Mouse (Mus musculus): Measurements from ENCODE around the gene Gm17349. TPM values are rescaled to one million over a fixed set of nuclear protein-coding genes. Genes with fewer than 3 reads are reported as not detected.

Gm17349 gene
- polyA plus RNA-seq, 1 experiment from 2014 or later = not detected

DNA sequence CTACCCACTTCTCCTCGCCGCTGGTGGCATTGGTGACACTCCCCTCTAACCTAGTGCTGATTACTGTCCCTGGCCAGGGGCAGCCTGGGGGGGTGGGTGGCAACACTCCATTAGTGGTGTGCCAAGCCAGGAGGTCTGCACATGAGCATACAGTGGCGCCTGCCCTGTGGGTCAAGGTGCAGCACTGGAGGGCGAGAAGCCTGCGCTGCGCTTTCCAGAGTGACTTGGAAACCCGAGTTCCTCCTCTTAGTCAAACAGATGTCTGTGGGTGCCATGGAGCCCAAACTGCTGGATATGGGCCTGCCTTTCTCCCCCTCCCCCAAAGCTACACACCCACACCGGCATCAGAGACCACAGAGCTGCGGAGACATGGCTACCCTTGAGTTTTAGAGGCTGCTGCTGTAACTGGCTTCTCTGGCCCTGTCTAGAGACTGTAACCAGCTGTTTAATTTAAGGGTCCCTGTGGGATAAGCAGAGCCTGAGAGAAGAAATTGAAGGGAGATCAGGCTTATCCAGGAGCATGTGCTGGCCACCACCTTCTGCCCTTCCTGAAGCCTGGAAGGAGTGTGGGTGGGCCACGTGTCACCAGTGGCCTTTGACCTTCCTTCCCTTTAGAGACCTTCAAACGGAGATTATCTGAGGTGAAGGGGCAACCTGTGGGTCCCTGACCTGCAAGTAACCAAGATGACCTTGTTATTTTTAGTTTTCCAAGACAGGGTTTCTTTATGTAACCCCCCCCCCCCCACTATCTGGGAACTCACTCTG lies 10.9 kb upstream of the Gm17349 start:
- H3K4me1 ChIP-seq (ENCODE audit: control insufficient read depth, insufficient read depth, low read length) = peaks cover 11% of the 10 kb centered on the region; the same call in 1 of the 2 replicates
- no peak for ATAC-seq (replicated peaks; ENCODE audit: insufficient number of reproducible peaks, low FRiP score, low TSS enrichment)
- peaks cover 15% of the 10 kb centered on the region for H3K36me3 ChIP-seq (ENCODE audit: control insufficient read depth, insufficient read depth, low read length)
- 67% methylated on average over 11 of the region's 11 CpGs for WGBS (ENCODE audit: insufficient replicate concordance)
- H3K4me3 ChIP-seq (ENCODE audit: low read depth, low read length) = no peak overlapping the region
- no peak overlapping the region for H3K9ac ChIP-seq (ENCODE audit: low read depth, low read length)
- H3K27ac ChIP-seq (ENCODE audit: low read depth, low read length) = no peak overlapping the region
- H3K27me3 ChIP-seq (ENCODE audit: control insufficient read depth, insufficient read depth, low read length) = no peaks in the 10 kb centered on the region
- no peak overlapping the region for H3K4me2 ChIP-seq
- no peaks in the 10 kb centered on the region for H3K9me3 ChIP-seq (replicated peaks; ENCODE audit: control insufficient read depth, low read length)

GRCm38 (mm10) chr15:99715361-99715865 lies 10.1 kb upstream of the Gm17349 start:
- Histone ChIP-seq H3K36me3 (ENCODE audit: control insufficient read depth, insufficient read depth, low read length) (peaks cover 21% of the 10 kb centered on the region), H3K4me1 (ENCODE audit: control insufficient read depth, insufficient read depth, low read length) (peaks cover 11% of the 10 kb centered on the region; the same call in 1 of the 2 replicates), H3K4me2 (no peak overlapping the region), H3K27me3 (ENCODE audit: control insufficient read depth, insufficient read depth, low read length) (no peaks in the 10 kb centered on the region), H3K9ac (ENCODE audit: low read depth, low read length) (no peak overlapping the region), H3K27ac (ENCODE audit: low read depth, low read length) (no peak overlapping the region), H3K9me3 (replicated peaks; ENCODE audit: control insufficient read depth, low read length) (no peaks in the 10 kb centered on the region), H3K4me3 (ENCODE audit: low read depth, low read length) (no peak overlapping the region)
- no peak for ATAC-seq (replicated peaks; ENCODE audit: insufficient number of reproducible peaks, low FRiP score, low TSS enrichment)
- WGBS (ENCODE audit: insufficient replicate concordance) = 74% methylated on average over 13 of the region's 13 CpGs

DNA sequence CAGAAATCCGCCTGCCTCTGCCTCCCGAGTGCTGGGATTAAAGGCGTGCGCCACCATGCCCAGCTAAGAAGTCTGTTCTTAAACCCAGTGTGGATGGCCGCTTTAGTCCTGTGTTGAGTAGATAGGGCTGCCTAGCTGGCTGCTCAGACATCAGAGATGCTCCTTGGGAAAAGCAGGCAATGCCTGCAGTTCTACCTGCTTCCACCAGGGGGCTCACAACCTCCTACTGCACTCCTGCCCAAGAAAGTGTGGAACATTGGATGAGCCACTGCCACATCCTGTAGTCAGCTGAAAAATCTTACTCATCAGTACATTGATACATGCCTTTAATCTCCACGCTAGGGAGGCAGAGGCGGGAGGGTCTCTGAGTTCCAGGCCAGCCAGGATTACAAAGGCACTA lies 9.6 kb upstream of the Gm17349 start:
- no peak overlapping the region for H3K4me2 ChIP-seq
- WGBS (ENCODE audit: insufficient replicate concordance) = 43% methylated on average over 7 of the region's 7 CpGs
- no peak overlapping the region for H3K4me3 ChIP-seq (ENCODE audit: low read depth, low read length)
- H3K36me3 ChIP-seq (ENCODE audit: control insufficient read depth, insufficient read depth, low read length) = peaks cover 25% of the 10 kb centered on the region
- no peak overlapping the region for H3K9ac ChIP-seq (ENCODE audit: low read depth, low read length)
- H3K27ac ChIP-seq (ENCODE audit: low read depth, low read length) = peak overlapping the region; percentile 76
- H3K4me1 ChIP-seq (ENCODE audit: control insufficient read depth, insufficient read depth, low read length) = peaks cover 11% of the 10 kb centered on the region; the same call in 1 of the 2 replicates
- H3K9me3 ChIP-seq (replicated peaks; ENCODE audit: control insufficient read depth, low read length) = no peaks in the 10 kb centered on the region
- no peak for ATAC-seq (replicated peaks; ENCODE audit: insufficient number of reproducible peaks, low FRiP score, low TSS enrichment)
- H3K27me3 ChIP-seq (ENCODE audit: control insufficient read depth, insufficient read depth, low read length) = no peaks in the 10 kb centered on the region

DNA sequence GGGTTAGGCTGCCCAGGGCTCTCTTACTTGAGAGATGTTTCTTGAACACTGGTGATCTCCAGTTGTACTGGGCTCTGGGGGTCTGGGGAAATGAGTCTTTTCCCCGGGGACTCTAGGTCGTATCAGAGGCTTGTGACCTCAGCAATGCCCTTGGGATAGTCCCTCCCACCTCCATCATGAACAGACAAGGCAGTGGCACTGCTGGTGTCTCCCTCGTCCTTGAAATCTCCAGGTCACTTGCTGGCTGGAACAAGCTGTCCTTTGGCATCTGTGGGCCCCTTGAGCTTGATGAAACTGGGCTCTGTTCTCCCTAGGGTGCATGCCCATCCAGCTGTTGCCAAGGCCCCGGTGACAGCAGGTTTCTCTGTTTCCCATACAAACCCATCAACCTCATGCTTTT lies 8.9 kb upstream of the Gm17349 start:
- no peak overlapping the region for H3K4me3 ChIP-seq (ENCODE audit: low read depth, low read length)
- 0 out of 2 replicates have a peak, but pooled peaks have one; percentile 15 for ATAC-seq (replicated peaks; ENCODE audit: insufficient number of reproducible peaks, low FRiP score, low TSS enrichment)
- H3K27ac ChIP-seq (ENCODE audit: low read depth, low read length) = peak overlapping the region; percentile 76
- peaks cover 29% of the 10 kb centered on the region for H3K36me3 ChIP-seq (ENCODE audit: control insufficient read depth, insufficient read depth, low read length)
- H3K9me3 ChIP-seq (replicated peaks; ENCODE audit: control insufficient read depth, low read length) = no peaks in the 10 kb centered on the region
- peak overlapping the region; percentile 23 for H3K9ac ChIP-seq (ENCODE audit: low read depth, low read length)
- no peaks in the 10 kb centered on the region for H3K27me3 ChIP-seq (ENCODE audit: control insufficient read depth, insufficient read depth, low read length)
- H3K4me2 ChIP-seq = no peak overlapping the region
- whole genome bisulfite sequencing (ENCODE audit: insufficient replicate concordance) = 50% methylated on average over 4 of the region's 4 CpGs
- H3K4me1 ChIP-seq (ENCODE audit: control insufficient read depth, insufficient read depth, low read length) = peaks cover 11% of the 10 kb centered on the region; the same call in 1 of the 2 replicates

DNA sequence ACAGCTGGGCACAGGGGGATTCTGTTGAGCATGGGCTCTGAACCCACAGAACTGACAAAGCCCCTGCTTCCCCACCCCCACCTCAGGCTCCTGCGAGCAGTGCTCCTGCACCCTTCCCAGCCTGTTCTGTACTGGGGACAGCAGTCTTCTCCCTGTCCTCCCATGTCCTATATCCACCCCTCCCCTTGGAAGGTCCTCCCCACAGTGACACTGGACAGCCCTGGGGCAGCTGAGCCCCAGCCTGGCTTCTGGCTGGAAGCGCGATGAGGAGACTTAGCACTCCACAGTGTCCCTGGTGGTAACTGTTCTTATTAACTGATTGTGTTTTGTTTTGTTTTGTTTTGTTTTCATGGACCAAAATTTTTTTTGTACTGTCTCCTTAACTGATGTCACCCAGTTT lies 8.3 kb upstream of the Gm17349 start:
- no peak for ATAC-seq (replicated peaks; ENCODE audit: insufficient number of reproducible peaks, low FRiP score, low TSS enrichment)
- 72% methylated on average over 3 of the region's 3 CpGs for WGBS (ENCODE audit: insufficient replicate concordance)
- H3K36me3 ChIP-seq (ENCODE audit: control insufficient read depth, insufficient read depth, low read length) = peaks cover 33% of the 10 kb centered on the region
- no peaks in the 10 kb centered on the region for H3K27me3 ChIP-seq (ENCODE audit: control insufficient read depth, insufficient read depth, low read length)
- H3K27ac ChIP-seq (ENCODE audit: low read depth, low read length) = peak overlapping the region; percentile 76
- no peak overlapping the region for H3K4me2 ChIP-seq
- H3K9me3 ChIP-seq (replicated peaks; ENCODE audit: control insufficient read depth, low read length) = no peaks in the 10 kb centered on the region
- no peak overlapping the region for H3K9ac ChIP-seq (ENCODE audit: low read depth, low read length)
- no peak overlapping the region for H3K4me3 ChIP-seq (ENCODE audit: low read depth, low read length)
- H3K4me1 ChIP-seq (ENCODE audit: control insufficient read depth, insufficient read depth, low read length) = peaks cover 11% of the 10 kb centered on the region; the same call in 1 of the 2 replicates

DNA sequence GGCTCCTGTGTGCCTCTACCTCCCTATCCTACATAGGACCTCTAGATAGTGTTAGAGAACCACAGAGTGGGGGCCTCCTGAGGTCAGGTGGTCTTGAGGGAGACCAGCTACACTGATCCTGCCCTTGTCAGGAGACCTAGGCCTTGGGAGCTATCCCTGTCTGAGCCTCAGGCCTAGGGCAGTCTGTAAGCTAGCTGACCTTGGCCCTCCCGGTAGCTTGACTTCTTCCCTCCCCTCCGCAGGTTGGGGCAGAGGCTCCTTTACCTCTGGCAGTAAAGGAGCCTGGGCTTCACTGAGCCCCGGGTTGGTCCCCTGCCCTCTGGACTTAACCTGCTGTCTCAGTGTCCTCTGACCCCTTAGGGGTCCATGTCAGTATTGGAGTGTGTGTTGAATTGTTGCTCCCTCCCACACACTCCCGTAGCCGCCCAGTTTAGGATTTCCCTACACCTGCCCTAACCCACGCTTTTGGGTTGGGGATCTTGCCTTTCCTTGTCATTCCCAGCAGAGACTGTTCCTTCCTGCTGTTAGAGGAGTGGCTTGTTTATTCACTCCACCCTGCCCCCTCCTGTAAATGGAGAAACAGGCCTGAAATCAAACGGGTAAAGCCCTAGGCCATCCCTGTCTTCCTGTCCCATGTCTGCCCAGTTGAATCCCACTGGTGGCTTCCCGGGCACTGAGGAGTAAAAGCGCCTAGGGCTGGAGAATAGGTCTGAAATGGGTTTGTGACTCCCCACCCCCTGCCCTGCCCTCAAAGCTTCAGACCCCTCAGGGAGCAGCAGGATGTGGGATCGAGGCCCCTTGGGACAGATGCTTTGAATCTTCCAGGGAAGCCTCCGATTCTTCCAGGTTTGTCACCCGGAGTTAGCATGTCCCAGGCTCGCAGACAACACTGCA lies 7.6 kb upstream of the Gm17349 start:
- Histone ChIP-seq H3K27ac (ENCODE audit: low read depth, low read length) (peak overlapping the region; percentile 76; the same call in 1 of the 2 replicates), H3K27me3 (ENCODE audit: control insufficient read depth, insufficient read depth, low read length) (no peaks in the 10 kb centered on the region), H3K4me1 (ENCODE audit: control insufficient read depth, insufficient read depth, low read length) (peaks cover 11% of the 10 kb centered on the region; the same call in 1 of the 2 replicates), H3K9me3 (replicated peaks; ENCODE audit: control insufficient read depth, low read length) (no peaks in the 10 kb centered on the region), H3K4me3 (ENCODE audit: low read depth, low read length) (no peak overlapping the region), H3K36me3 (ENCODE audit: control insufficient read depth, insufficient read depth, low read length) (peaks cover 35% of the 10 kb centered on the region), H3K9ac (ENCODE audit: low read depth, low read length) (no peak overlapping the region), H3K4me2 (no peak overlapping the region)
- 68% methylated on average over 13 of the region's 13 CpGs for WGBS (ENCODE audit: insufficient replicate concordance)
- no peak; the same call in 1 of the 2 replicates for ATAC-seq (replicated peaks; ENCODE audit: insufficient number of reproducible peaks, low FRiP score, low TSS enrichment)

- H3K27me3 ChIP-seq (ENCODE audit: control insufficient read depth, insufficient read depth, low read length) = no peaks in the 10 kb centered on the region
- no peak overlapping the region for H3K9ac ChIP-seq (ENCODE audit: low read depth, low read length)
- H3K4me2 ChIP-seq = no peak overlapping the region
- no peak overlapping the region for H3K4me3 ChIP-seq (ENCODE audit: low read depth, low read length)
- WGBS (ENCODE audit: insufficient replicate concordance) = 72% methylated on average over 3 of the region's 3 CpGs
- H3K9me3 ChIP-seq (replicated peaks; ENCODE audit: control insufficient read depth, low read length) = no peaks in the 10 kb centered on the region
- peaks cover 45% of the 10 kb centered on the region for H3K36me3 ChIP-seq (ENCODE audit: control insufficient read depth, insufficient read depth, low read length)
- no peak overlapping the region for H3K27ac ChIP-seq (ENCODE audit: low read depth, low read length)
- H3K4me1 ChIP-seq (ENCODE audit: control insufficient read depth, insufficient read depth, low read length) = peaks cover 11% of the 10 kb centered on the region; the same call in 1 of the 2 replicates
- ATAC-seq (replicated peaks; ENCODE audit: insufficient number of reproducible peaks, low FRiP score, low TSS enrichment) = no peak
Observed at GRCm38 (mm10) chr15:99711491-99711890, 6.2 kb upstream of the Gm17349 start.
